Mouse (Mus musculus): Measurements from ENCODE around the gene Psg16.
A peak's percentile ranks its signal among the peaks of the same experiment; 100 is the strongest.
"Not testable (repeated sequence)": the region's sequence is repeated elsewhere in the genome, so short reads cannot be mapped to it uniquely, and the experiment has no call there.

Psg16 gene

GRCm38 (mm10) chr7:17056081-17056581 lies 17.7 kb upstream of the Psg16 start:
- DNase-seq = peak; percentile 95

- peak; percentile 60 for DNase-seq
Observed at GRCm38 (mm10) chr7:17056601-17057523, 17.0 kb upstream of the Psg16 start.

DNA sequence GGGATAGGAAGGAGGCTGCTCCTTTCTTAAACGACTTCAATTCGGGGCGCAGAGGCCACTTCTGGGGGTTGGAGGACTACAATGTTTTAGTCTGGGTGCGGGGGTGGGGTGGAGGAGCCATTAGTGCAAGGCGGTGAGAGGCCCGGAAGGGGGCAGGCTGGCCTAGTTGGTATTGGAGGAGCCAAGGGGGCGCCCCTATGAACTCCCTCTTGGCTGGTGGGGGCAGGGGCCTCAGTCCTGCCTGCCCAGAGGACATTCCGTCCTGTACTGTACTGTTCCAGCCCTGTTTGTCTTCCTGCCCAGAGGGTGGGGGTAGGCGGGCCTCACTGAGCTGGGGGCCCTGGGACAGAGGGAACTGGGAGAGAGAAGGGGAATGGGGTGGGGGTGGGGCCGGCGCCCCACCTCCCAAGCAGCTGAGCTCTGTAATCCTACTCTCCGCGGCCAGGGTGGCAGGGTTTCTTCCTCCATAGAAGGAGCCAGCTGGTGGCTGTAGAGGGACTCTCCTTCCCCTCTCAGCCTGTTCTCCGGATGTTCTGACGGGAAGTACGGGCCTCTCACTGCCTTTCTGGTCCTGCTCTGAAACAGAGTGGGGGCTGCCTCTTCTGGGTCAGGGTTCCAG lies 15.7 kb upstream of the Psg16 start:
- DNase-seq = peak; percentile 81

DNA sequence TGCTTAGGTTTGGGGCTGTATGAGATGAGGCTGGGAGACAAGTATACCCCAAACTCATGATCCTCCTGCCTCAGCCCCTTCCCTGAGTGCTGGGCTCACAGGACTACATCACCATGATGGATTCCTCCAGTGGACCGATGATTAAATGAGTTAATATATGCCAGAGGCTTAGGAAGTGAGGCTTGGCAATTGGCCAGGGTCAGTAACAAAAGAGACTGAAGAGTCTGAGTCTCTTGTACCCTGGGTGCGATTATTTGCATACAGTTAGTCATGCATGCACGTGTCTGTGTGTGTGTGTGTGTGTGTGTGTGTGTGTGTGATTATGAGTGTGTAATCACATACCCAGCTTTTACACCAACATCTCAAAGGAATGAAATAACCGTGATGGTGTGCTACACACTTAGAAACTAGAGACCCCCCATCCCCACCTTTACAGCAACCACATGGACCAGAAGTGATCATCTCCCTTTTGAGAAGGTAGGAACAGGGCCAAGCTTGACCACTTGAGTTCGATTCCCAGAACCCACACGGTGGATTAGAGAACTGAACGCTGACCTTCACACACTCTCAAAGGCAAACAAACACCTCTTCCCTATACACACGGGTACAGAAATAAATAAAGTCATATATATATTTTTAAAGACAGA lies 14.9 kb upstream of the Psg16 start:
- peak; percentile 79 for DNase-seq

- DNase-seq = no peak
Observed at GRCm38 (mm10) chr7:17059463-17059844, 14.4 kb upstream of the Psg16 start.

GRCm38 (mm10) chr7:17060031-17060781 lies 13.6 kb upstream of the Psg16 start:
- DNase-seq = peak; percentile 98

- DNase-seq = peak; percentile 38
Observed at GRCm38 (mm10) chr7:17060782-17061605, 12.8 kb upstream of the Psg16 start.

DNA sequence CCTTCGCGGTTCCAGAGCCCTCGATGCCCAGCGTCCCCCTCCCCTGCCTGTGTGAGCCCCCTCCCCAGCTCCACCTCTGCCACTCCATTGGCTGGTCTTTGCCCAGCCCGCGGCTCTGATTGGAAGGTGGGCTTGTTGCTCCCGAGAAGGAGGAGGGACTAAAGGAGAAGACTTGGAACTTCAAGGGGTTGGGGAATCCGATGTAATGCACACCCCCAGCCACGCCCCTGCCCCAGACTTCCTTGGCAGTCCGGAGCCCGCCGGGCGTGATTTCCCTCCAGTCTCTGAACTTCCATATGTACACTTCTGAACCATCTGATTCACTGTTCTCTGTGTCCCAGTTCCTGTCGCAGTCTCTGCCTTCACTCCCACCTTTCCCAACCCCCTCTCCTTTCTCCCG lies 11.5 kb upstream of the Psg16 start, which contains the start of gene Hif3a:
Gene Hif3a, minus strand, starts transcription at position 39 of the 400 bp plus-strand sequence.
- peak; percentile 81 for DNase-seq

GRCm38 (mm10) chr7:17062845-17063244 lies 11.0 kb upstream of the Psg16 start:
- peak; percentile 37 for DNase-seq

DNA sequence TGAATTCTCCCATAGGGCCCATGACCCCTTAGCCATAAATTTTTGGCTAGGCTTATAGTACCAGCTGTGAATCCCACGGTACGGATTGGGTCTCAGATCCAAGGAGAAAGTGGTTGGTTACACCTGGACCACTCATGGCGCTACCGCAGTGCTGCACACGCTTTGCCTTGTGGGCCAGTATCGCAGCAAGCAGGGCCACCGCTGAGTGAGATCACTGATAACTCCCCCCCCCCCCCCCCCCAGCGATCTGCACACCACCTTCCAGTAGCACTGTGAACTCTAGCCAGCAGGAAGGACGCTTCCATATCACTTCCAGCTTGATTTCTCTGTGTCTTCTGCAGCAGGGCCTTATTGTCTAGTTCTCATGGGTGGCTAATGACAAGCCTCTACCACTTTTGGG lies 8.2 kb upstream of the Psg16 start:
- DNase-seq = no peak

- peak; percentile 91 for DNase-seq
Observed at GRCm38 (mm10) chr7:17066412-17066811, 7.4 kb upstream of the Psg16 start.

DNA sequence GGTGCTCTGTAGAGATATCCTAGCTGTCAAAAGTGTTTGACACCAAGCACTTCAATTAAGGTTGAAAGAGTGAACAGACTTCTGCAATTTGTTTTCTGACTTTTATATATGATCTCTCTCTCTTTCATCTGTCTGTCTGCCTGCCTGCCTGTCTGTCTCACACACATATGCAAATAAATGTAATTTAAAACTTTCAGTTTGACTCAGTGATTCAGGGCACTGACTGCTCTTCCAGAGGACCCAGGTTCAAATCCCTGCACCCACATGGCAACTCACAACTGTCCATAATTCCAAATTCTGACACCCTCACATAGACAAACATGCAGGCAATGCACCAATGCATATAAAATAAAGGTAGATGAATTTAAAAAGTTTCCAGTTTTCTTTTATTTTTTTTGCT lies 6.8 kb upstream of the Psg16 start:
- DNase-seq = no peak

- not testable (repeated sequence) for DNase-seq
Observed at GRCm38 (mm10) chr7:17067651-17068050, 6.2 kb upstream of the Psg16 start.

GRCm38 (mm10) chr7:17073513-17073903 lies 332 bp upstream of the Psg16 start:
- no peak for DNase-seq

DNA sequence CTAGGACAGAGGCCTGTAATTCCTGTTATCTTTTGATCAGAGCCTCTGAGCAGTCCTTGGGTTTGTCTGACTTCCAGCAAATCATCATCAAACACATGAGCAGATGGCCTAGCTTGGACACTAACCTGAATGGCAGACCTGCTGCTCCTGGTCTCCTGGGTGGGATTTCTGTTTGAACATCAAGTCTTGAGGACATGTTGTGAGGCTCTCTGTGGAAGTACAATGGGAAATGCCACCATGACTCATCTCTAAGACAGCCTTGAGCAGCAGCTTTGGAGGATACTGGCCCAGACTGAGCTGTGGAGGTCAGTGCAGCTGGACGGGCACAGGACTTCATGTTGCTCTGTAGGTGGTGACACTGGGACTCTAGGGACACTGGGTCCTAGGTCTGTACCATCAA lies 2.7 kb downstream of the Psg16 start:
- DNase-seq = no peak

- DNase-seq = no peak
Observed at GRCm38 (mm10) chr7:17078076-17078654, 4.3 kb downstream of the Psg16 start.

DNA sequence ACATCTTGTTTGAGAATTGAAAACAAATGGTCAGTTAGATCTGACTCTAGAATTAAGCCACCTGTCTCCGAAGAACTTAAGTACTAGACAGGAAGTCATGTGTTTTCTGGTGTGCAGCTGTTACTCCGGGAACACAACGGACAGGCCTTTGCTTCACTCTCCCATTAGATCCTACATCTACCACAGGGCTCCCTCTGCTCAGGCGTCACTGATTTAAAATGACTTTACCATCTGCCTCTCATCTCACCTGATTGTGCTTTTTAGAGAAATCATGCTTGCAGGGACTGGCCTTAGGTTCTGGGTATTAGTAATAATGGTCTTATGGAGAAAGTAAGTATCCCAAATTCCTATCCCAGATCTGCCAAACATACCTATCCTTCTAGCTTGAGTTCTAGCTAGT lies 8.9 kb downstream of the Psg16 start:
- no peak for DNase-seq

DNA sequence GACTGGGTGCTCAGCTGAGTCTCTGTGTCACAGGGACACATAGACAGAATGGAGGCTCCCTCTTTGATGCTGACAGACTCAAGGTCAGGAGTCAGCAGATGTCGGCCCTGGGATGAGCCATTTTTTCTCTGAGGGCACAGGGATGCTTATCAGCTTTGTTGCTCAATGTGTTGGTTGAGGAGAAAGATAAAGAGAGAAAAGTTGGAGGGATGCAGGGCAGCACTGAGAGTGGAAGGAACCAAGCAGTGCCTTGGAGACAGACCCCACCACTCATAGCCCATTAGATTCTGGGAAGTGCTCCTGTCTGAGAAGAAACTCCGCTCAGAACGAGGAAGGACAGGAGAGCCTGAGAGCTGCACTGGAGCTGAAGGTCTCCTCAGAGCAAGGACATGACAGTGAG lies 13.9 kb downstream of the Psg16 start:
- no peak for DNase-seq

- DNase-seq = no peak
Observed at GRCm38 (mm10) chr7:17090058-17090585, 16.3 kb downstream of the Psg16 start.

GRCm38 (mm10) chr7:17091280-17091679 lies 17.4 kb downstream of the Psg16 start:
- DNase-seq = peak; percentile 31

GRCm38 (mm10) chr7:17101631-17102030 lies 27.8 kb downstream of the Psg16 start:
- not testable (repeated sequence) for DNase-seq
